Mouse (Mus musculus): ENCODE measurements around the gene Mcm5. TPM values are rescaled to one million over a fixed set of nuclear protein-coding genes. Genes with fewer than 3 reads are reported as not detected.
A peak's percentile ranks its signal among the peaks of the same experiment; 100 is the strongest.

The Mcm5 gene
- total RNA-seq, 2 experiments from 2014 or later: 0.66 to 0.87 TPM

DNA sequence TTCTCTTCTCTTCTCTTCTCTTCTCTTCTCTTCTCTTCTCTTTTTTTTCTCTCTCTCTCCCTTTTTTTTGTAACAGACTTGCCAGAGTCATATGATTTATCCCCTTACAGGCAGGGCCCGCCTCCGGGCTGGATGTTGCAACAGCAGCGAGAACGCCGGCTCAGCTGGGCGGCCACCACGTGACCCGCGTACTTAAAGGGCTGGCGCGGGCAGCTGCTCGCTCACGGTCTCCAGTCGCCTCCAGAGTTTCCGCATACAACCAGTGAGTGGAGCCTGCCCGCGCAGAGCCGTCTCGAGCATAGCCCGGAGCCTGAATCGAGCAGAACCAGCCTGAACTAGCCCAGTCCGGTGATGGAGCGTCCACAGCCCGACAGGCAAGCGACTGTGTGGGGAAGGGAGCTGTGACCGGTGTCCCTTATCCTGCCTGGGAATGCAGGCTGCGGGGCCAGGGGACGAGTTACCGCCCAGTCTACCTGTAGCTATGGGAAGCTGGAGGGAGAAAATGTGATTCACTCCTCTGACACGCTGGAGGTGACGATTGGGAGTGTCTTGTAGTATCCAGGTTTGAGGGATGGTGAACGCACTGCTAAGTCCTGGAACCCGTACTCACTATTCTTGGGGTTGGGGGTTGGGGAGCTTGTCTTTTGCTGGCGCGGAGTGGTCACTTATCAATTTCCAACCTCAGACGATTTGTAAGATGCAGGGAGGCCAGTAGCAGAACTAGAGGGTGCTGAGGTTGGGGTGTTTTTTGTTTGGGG lies 15.8 kb upstream of the Mcm5 start, which contains the start of gene Hmox1:
Gene Hmox1 (plus strand): TSS at position 223 of the 758 bp plus-strand sequence.
- DNase-seq (ENCODE audit: low spot score): peak; percentile 94

DNA sequence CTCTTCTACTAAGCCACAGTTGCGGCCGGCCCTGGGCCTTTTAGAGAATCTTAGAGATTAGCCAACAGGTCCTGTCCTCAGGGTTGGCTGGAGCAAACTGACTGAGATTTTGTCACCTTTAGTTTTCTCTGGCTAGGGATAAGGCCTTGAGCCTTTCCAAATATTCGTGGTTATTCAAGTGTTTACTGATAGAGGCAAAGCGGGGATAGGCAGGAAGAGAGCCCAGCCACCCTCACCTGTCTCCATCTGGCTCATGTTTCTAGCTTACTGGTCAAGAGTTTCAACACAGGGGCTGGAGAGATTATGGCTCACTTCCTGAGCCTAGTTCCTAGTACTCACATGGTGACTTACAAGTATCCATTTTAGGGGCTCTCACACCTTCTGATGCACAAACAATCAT lies 6.4 kb upstream of the Mcm5 start:
- no peak for DNase-seq (ENCODE audit: low spot score)

DNA sequence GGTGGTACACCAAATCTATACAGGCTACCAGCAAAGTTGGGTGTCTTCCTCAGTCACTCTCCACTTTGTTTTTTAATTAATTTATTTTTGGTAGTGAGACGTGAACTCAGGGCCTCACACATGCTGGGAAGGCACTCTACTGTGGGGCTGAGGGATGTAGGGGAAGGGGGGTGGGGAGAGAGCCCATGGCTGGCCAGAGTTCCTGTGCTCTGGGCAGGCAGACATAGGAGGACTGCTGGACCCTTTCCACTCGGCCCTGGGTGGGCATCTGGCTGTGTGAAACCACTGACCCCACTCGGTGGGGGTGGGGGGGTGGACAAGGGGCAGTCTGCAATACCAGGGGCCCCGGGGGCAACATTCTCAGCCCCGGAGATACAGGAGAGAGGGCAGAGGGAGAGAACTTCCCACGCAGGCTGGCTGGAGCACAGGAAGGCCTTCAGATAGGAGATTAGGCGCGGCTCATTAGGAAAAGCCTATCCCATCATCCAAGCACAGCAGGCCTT lies 5.9 kb upstream of the Mcm5 start:
- DNase-seq (ENCODE audit: low spot score): no peak

DNA sequence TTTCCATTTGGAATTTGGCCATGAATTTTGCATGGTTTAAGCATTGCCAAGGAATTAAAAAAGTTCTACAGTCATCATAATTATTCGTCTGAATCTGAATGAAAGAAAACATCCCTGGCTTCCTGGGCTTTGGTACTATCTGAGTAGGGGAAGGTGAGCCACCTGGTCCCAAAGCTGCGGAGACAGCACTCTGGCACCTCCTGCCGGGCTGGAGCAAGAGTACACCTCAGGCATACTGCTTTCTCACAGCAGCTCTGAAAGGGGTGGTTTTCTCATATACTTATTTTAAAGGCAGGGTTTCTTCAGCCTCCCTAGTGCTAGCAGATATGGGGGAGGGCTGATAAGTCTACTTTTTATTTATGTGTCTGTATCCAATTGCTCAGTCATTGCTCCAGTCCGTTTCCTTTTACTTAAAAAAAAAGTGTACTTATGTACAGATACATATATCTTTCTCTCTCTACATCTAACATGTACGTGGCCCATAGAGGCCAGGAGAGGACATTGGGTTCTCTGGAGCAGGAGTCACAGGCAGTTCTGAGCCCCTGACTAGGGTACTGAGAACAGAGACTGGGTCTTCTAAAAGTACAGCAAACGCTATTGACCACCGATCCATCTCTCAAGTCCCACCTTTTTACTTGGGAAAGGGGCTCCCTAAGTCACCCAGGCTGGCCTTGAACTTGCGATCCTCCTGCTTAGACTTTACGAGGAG lies 688 bp upstream of the Mcm5 start:
- peak; percentile 80 for DNase-seq (ENCODE audit: low spot score)

DNA sequence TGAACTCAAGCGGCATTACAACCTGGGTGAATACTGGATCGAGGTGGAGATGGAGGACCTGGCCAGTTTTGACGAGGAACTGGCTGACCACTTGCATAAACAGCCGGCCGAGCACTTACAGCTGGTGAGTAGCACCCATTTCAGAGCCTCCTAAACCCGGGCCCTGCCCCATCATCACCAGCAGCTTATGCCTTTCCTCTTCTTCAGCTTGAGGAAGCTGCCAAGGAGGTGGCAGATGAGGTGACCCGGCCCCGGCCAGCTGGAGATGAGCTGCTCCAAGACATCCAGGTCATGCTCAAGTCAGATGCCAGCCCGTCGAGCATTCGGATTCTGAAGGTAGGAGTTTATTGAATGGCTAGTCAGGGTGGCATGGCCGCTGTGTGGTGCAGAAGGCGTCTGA lies 724 bp downstream of the Mcm5 start:
- no peak for DNase-seq (ENCODE audit: low spot score)

DNA sequence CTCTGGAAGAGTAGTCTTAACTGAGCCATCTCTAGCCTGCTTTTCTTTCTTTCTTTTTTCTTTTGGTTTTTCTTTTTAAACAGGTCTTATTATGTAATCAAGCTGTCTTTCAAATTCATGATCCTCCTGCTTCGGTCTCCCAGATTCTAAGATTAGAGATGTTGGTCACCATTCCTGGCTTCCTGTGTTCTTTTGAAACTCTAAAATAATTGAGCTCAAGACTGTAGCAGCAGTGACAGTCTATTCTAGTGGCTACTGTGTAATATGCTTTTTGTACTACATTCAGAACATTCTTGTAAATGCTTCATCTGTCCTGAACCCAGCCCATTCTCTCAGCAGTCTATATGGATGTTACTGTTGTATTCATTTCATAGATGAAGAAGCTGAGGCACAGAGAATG lies 9.1 kb downstream of the Mcm5 start:
- DNase-seq (ENCODE audit: low spot score): no peak

DNA sequence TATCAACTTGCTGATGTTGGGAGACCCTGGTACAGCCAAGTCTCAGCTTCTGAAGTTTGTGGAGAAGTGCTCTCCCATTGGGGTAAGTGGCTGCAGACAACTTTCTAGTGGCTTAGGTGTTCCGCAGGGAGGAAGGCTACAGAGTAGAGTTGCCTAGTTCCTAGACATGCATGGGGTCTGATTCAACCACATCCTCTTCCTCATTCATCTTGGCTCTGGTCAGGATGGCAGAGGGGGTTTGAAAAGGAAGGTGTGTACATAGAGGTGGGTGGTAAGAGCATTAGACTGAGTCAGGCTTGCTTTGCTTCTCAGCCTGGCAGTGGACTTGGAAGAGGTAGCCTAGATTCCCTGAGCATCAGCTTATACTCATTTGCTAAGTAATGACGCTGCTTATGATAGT lies 9.9 kb downstream of the Mcm5 start:
- DNase-seq (ENCODE audit: low spot score): no peak

DNA sequence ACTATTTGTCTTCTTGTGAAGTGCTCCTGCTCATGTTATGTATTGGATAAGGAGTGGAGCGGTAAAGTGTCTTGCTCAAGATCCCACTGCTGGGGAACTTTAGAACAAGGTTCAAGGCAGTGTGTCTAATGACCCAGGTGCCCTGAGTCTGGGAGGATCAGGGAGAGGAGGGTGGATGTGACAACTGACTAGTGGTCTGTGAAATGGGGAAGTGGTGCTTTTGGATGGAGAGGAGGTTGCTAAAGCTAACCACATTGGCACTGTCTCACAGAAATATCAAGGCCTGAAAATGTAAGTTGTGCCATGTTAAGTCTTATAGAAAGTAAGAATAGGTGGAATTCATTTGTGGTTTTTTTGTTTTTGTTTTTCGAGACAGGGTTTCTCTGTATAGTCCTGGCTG lies 10.4 kb downstream of the Mcm5 start:
- DNase-seq (ENCODE audit: low spot score): no peak

DNA sequence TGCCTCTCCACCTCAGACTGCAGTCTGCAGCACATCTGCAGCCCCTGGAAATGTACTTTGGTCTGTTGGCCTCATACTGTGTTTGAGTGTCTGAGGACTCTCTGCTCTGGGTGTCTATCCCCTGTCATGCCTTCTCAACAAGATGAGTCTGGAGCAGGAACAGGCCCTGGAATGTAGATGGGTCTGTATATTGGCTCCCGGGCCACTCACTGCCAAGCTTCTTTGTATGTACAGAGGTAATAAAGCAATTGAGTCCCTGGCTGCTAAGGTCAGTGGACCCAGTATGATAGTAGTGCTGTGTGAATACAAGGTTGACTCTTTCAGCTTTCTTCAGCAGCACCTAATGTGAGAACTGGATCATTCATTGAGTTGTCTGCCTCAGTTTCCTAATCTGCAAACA lies 18.0 kb downstream of the Mcm5 start:
- DNase-seq (ENCODE audit: low spot score): no peak

DNA sequence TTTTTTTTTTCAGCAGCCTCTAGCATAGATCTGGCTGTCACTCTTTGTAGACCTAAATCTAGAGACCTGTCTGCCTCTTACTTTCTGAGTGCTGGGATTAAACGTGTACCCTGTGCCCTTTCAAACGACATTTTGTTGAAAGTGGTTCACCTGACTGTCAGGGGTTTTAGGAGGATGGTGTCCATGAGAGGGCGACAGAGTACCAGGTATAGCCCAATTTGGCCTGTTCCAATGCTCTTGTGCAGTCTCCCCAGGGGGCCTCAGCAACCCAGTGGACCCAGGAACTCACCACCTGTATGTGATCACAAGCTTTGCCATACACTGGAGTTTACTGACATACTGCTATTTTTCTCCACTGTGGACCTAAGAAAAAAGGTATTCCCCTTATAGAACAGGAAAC lies 23.1 kb downstream of the Mcm5 start:
- DNase-seq (ENCODE audit: low spot score): peak; percentile 61

DNA sequence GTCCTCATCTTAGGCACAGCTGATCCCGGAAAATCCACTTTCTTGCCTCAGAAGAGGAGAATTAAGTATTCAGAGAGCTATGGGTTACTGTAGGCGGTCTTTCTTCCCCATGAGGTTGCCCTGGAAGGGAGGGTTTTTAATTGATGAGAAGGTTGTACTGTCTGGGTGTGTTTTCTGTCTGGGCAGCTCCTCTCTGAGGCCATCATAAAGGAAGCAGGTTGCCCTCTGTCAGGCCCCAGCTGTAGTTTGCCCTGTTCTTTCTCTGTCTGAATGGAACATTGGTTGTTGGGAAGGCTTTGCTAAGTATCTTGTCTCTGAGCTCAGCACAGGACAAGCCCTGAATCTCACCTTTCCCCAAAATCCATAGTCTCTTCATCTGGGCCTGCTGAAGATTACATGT lies 24.0 kb downstream of the Mcm5 start:
- no peak for DNase-seq (ENCODE audit: low spot score)

DNA sequence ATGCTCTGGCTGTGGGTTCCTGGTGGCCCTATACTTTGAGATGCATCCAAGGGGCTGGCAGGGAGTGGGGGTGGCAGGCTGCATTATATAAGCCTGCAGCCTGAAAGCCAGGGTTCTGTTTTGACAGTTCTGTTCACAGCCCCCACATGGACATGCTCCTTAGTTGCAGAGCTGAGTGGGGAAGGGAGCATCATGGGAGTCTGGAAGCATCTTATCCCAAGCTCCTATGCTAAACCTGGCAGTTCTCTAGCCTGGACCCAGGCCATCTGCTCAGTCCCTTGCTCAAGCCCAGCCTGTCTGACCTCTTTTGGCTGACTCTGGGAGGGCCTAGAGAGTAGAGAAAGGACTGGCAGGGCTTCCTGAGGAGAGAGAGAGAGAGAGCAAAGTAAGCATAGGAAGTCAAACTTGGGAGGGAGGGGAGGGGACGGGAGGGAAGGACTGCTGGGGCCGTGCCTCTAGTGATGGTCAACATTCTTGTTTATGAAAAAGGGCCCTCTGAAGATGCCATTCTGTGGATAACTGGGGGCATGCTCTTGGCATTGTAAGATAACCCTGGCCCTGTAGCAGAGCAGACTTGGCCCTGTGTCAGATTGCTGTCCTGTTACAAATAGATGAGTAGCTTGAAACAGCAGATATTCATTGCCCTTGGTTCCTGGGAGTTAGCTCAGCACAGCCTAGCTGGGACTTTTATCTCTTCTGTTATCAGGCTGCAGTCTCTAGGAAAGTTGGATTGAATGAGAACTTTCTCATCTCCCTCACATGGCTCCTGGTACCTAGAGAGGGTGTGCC lies 25.4 kb downstream of the Mcm5 start:
- peak; percentile 61 for DNase-seq (ENCODE audit: low spot score)

DNA sequence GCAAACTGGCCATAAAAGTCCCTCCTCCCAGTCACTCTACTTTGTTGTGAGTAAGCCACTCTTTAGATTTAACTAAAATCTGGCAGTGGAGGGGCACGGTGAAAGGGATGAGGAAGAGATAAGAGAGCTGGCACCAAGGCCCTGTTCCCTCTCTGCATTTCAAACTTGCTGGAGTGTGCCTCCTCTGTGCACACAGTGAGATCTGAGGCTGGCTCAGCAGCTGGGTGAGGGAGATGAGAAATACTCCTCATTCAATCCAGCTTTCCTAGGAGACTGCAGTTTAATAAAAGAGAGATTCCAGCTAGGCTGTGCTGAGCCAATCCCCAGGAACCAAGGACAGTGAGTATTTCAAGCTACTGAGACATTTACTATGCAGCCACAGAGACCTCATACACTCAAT lies 26.4 kb downstream of the Mcm5 start:
- no peak for DNase-seq (ENCODE audit: low spot score)

DNA sequence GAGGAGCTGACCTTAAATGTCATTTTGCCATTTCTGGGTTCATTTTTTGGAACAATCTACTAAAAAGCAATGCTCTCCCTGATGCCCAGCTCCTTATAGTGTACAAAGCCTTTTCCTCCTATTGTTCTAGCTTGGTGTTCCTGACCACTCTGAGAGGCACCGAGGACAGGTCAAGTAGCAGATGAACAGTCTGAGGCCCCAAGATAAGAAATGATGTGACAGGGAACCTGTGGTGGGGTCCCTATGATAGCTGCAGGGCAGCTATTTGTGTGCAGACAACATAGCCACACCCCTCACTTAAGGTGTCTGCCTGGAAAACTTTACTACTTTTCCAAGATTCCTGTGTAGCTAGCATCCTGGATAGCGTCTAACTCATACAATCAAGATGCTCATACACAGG lies 26.9 kb downstream of the Mcm5 start:
- DNase-seq (ENCODE audit: low spot score): no peak

DNA sequence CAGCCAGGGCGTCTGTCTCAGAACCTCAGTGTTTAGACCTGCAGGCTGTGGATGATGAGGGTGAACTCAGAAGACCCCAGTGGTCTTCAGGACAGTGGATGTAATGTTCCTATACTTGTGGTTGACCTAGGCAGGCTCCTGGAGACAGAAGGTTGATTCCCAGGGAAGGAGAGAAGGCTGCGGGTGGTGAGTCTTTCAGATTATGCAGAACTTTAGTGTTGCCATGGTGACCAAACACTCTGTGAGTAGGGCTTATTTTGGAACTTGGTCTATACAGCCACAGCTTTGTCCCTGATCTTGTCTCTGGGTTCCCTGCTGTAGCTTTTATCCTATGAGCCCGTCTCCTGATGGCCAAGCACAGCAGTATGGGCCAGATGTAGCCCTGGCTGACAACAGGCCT lies 28.2 kb downstream of the Mcm5 start:
- DNase-seq (ENCODE audit: low spot score): no peak

DNA sequence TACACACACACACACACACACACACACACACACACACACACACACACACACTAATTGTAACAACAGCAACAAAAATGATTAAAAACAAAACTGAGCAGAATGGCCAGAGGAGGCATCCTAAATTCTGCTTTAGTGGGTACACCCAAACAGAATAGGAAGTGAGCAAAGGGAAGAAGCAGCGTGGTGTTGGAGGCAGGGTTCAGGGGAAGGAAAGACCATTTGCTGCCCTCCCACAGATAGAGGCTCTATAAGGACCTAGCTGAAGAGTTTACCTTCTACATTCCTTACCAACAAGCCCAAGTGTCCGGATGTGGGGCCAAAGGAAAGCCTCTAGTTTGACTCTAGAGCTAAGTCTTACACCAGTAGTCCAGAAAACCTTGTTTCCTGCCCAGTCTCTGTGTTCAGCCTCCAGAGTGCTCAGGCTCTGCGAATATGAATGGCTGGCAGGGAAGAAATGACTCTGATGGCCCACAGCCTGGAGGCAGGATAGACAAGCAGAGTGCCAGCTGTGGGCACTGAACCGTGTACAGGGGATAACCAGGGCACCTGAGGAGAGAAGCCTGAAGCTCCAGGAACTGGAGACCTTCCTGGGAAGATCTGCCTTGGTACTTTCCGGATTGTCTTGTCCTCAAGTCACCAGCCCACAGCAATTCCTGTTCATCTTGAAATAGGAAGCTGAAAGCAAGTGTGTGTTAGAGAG lies 41.7 kb downstream of the Mcm5 start:
- no peak for DNase-seq (ENCODE audit: low spot score)

DNA sequence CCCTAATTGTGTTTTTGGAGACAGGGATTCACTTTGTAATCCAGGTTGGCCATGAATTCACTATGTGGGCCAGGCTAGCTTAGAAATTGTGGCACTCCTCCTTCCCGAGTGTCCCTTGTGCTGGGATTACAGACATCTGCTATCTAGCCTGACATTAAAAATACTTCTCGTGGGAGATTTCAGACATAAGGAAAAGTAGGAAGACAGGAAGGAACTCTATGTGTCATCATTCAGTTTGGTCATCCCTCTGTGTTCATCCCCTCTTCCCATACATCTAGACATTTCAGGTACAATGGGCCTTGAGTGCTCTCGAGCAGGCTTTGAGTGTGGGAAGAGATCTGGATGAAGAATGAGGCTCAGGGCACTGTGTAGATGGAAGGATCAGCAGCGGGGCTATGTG lies 42.4 kb downstream of the Mcm5 start:
- DNase-seq (ENCODE audit: low spot score): no peak

DNA sequence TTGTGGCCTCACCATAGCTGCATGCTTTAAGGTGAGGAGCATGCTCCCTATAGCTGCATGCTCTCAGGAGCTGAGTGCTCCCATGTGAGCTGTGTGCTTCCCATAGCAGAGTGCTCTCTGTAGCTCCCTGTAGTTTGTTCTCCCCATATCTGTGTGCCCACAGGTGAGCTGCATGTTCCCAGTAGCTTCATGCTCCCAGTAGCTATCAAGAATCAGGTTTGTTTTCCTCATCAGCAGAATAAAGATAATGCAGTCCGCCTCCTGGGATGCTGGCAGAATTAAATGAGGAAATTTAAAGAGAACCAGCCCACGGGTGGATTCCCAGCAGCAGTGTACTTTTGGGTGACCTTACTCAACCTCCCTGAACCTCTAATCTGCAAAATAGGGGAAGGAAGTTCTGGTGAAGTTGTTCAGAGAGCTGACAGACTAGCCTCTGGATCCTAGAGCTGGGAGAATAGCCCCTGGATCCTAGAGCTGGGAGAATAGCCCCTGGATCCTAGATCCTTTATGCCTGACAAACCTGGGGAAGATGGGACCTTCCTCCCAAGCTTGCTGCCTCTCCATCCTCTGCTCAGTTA lies 43.2 kb downstream of the Mcm5 start:
- DNase-seq (ENCODE audit: low spot score): no peak

DNA sequence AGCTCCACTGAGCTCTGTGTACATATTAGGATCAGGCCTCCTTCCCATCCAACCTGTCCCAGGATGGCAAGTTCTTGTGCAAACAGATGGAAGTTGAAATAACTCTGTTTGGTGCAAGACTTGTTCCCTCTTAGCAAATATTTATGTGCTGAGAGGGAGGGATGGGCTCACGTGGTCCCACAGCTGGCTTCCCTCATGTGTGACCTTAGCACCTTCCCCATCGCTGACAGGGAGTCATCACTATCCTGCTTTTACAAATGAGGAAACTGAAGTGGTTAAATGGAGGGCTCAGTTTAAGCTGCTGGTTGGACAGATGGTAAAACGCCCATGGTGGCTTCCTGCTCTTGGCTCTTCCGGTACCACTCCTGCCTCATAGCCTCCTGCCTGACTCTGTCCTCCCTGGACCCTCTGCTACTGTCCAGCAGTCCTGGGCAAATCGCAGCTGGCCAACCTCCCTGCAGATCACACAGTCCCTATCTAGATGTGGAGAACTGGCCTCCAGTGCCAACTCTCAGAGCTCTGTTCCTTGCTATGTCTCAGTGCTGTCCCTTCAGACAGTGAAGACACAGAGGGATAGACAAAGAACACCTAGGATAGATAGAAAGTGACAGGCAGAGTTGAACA lies 45.6 kb downstream of the Mcm5 start:
- DNase-seq (ENCODE audit: low spot score): no peak

DNA sequence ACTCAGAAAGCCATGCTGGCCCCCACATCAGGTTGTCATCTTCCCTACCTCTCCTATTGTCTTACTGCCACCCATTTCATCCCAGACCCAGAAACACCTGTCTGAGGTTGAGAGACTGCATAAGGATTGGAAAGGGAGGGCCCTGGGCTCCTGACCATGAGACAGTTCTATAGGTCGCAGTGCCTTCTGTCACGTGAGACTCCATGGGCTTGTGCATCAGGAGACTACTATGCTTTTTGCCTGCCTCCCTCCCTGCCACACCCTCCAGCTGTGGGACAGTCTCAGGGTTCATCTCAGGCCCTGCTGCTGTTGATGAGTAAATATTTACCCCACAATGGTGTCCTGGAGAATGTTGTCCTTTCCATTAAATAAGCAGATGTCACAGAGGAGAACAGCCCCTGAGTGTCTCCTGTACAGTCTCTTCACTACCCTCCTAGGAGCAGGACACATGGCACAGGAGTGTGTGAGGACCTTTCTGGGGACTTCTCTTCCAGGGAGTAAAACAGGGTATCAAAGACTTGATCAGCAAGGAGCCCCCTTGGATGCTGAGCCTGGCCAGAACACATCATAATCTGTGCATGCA lies 46.5 kb downstream of the Mcm5 start:
- no peak for DNase-seq (ENCODE audit: low spot score)

Measured in gastrocnemius, adult 18-20 months (tissue).